Mouse (Mus musculus) testis, adult 2 months (tissue): ENCODE data around the gene Smpd2. TPM values are rescaled to one million over a fixed set of nuclear protein-coding genes. Genes with fewer than 3 reads are reported as not detected.

Source experiments
- H3K27ac ChIP-seq: fragments of 200-500 bp; 2 replicates; pipeline ENCODE4 v1.5.1; 2012; ENCODE audit warnings: low read depth, low read length; ENCODE audit not compliant: control insufficient read depth, insufficient read depth
- H3K27me3 ChIP-seq: fragments of 200-500 bp; 2 replicates; pipeline ENCODE4 v1.6.1; 2012; ENCODE audit warnings: mild to moderate bottlenecking, low read length, moderate library complexity; ENCODE audit not compliant: control insufficient read depth, insufficient read depth
- H3K36me3 ChIP-seq: fragments of 200-500 bp; 2 replicates; pipeline ENCODE4 v1.6.1; 2012; ENCODE audit warnings: mild to moderate bottlenecking, low read length; ENCODE audit not compliant: control insufficient read depth, insufficient read depth
- H3K4me1 ChIP-seq: fragments of 200-500 bp; 2 replicates; pipeline ENCODE4 v1.6.1; 2012; ENCODE audit warnings: low read length; ENCODE audit not compliant: control insufficient read depth, insufficient read depth
- H3K4me3 ChIP-seq: fragments of 200-500 bp; 2 replicates; pipeline ENCODE4 v1.5.1; 2012; ENCODE audit warnings: low read depth, mild to moderate bottlenecking, low read length, moderate library complexity, mixed read lengths; ENCODE audit not compliant: control insufficient read depth
- CTCF ChIP-seq: fragments of 200-500 bp; IDR thresholded peaks from 2 replicates; pipeline ENCODE4 v1.5.1; 2012; ENCODE audit warnings: low read depth, mild to moderate bottlenecking, inconsistent platforms, low read length, moderate library complexity; ENCODE audit not compliant: control insufficient read depth, insufficient read depth, insufficient replicate concordance
- POLR2A ChIP-seq: fragments of 200-500 bp; IDR thresholded peaks from 2 replicates; pipeline ENCODE4 v1.6.1; 2012; ENCODE audit warnings: low read depth, mild to moderate bottlenecking, inconsistent platforms, low read length, moderate library complexity; ENCODE audit not compliant: control insufficient read depth
- polyA plus RNA-seq: library from polyadenylated mRNA; depleted of rRNA; stranded (reverse); fragments of >200 nt; gene quantifications from 2 replicates; pipeline ENCODE4 v1.2.3, GENCODE M21; 2012

The Smpd2 gene
- polyA plus RNA-seq, 1 experiment = 21.3 TPM

GRCm38 (mm10) chr10:41525696-41526095 is 35.5 kb upstream of the Smpd2 start:
- no peaks in the 10 kb centered on the region for H3K27me3 ChIP-seq

GRCm38 (mm10) chr10:41523386-41523785 is 33.2 kb upstream of the Smpd2 start:
- H3K36me3 ChIP-seq = peaks cover 2% of the 10 kb centered on the region; the same call in 1 of the 2 replicates

More at GRCm38 (mm10) chr10:41525696-41526095, 35.5 kb upstream of the Smpd2 start:
- H3K4me1 ChIP-seq = peaks cover 2% of the 10 kb centered on the region; the same call in 1 of the 2 replicates
- no peak overlapping the region for H3K27ac ChIP-seq
- H3K4me3 ChIP-seq = no peak overlapping the region
- H3K36me3 ChIP-seq = peaks cover 2% of the 10 kb centered on the region; the same call in 1 of the 2 replicates
- TF ChIP-seq CTCF (no peak), POLR2A (no peak)

DNA sequence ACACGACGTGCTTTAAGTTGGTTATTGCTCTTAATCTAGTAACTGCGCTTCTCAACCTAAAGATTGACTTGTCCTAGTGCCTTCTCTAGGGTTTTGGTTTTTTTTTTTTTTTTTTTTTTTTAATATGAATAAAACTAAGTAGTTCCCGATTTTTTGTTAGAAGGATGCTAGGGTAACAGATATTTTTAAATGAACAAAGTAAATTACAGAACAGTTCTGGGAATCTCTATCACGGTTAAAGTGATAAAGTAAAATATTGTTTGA is 30.2 kb upstream of the Smpd2 start:
- Histone ChIP-seq H3K4me1 (peaks cover 2% of the 10 kb centered on the region; the same call in 1 of the 2 replicates), H3K4me3 (peak overlapping the region; percentile 96; the same call in 1 of the 2 replicates), H3K27me3 (no peaks in the 10 kb centered on the region), H3K27ac (peak overlapping the region; percentile 96), H3K36me3 (no peaks in the 10 kb centered on the region; the same call in 1 of the 2 replicates)
- TF ChIP-seq CTCF (no peak), POLR2A (no peak)

More at GRCm38 (mm10) chr10:41523386-41523785, 33.2 kb upstream of the Smpd2 start:
- peaks cover 2% of the 10 kb centered on the region; the same call in 1 of the 2 replicates for H3K4me1 ChIP-seq
- H3K27me3 ChIP-seq = no peaks in the 10 kb centered on the region
- H3K27ac ChIP-seq = no peak overlapping the region
- TF ChIP-seq CTCF (no peak), POLR2A (no peak)
- H3K4me3 ChIP-seq = no peak overlapping the region

- Histone ChIP-seq H3K4me1 (peaks cover 2% of the 10 kb centered on the region; the same call in 1 of the 2 replicates), H3K27me3 (no peaks in the 10 kb centered on the region), H3K4me3 (peak overlapping the region; percentile 96), H3K27ac (peak overlapping the region; percentile 96), H3K36me3 (no peaks in the 10 kb centered on the region; the same call in 1 of the 2 replicates)
- TF ChIP-seq POLR2A (no peak), CTCF (no peak)
These were observed 29.7 kb upstream of the Smpd2 start for GRCm38 (mm10) chr10:41519640-41520409.

DNA sequence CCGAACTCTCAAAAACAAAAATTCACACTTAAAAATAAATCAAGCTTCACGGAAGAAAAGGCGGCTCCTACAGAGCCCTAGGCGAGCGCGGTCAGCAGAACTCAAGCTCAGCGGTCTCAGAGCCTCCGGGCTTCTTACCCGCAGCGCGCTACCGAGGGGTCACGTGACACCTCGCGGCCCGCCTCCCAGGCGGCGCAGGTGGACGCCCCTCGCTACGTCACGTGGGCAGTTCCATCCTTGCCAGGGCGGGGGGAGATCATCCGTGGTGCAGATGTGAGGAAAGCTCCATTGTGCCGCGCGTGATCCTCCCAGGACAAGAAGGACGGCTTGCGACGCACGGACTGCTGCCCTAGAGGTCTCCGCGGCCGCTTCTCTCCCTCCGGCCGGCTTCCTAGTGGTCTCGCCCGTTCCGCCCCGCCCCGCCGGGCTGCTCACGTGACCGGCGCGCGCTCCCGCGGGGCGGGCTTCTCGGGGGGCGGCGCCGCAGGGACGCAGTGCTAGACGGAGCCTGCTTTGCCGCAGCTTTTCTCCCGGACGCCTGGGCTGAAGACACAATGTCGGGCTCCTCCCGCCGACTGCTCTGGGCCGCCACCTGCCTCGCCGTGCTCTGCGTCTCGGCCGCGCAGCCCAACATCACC is 28.9 kb upstream of the Smpd2 start, which contains the start of gene Cd164:
Gene Cd164 (plus strand): TSS at position 434 of the 638 bp plus-strand sequence.
- Histone ChIP-seq H3K4me1 (peaks cover 2% of the 10 kb centered on the region; the same call in 1 of the 2 replicates), H3K27me3 (no peaks in the 10 kb centered on the region), H3K27ac (peak within 1 kb of the TSS; percentile 96), H3K36me3 (no peaks in the 10 kb centered on the region; the same call in 1 of the 2 replicates), H3K4me3 (peak within 1 kb of the TSS; percentile 96)
- no peak for TF ChIP-seq CTCF
- TF ChIP-seq POLR2A = peak; percentile 75

DNA sequence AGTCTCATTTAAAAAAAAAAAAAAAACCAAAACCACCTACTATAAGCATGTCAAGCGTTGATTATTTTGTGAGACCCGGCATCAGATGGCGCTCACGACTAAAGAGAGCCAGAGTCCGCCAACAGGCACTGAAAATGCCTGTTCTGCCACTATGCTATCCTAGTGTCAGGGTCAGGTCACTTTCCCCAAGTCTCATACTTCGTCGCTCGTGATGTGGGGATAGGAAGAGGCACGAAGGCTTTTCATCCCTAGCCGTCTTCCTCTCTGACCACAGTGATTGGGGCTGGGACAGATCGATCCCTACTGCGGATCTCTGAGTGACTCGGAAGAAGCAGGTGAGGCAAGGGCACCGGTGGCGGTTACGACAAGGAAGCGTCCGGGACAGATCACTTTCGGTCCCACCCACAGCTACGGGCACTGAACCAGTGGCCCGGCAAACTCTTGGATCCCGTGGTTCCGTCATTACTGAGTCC is 28.4 kb upstream of the Smpd2 start:
- Histone ChIP-seq H3K27ac (peak overlapping the region; percentile 81), H3K4me3 (peak overlapping the region; percentile 96), H3K4me1 (peaks cover 2% of the 10 kb centered on the region; the same call in 1 of the 2 replicates), H3K36me3 (no peaks in the 10 kb centered on the region; the same call in 1 of the 2 replicates), H3K27me3 (no peaks in the 10 kb centered on the region)
- TF ChIP-seq POLR2A (no peak), CTCF (0 out of 2 replicates have a peak, but pooled peaks have one; percentile 9)

- Histone ChIP-seq H3K27me3 (no peaks in the 10 kb centered on the region), H3K4me1 (no peaks in the 10 kb centered on the region), H3K36me3 (no peaks in the 10 kb centered on the region), H3K4me3 (no peak overlapping the region), H3K27ac (no peak overlapping the region)
- TF ChIP-seq CTCF = no peak
- TF ChIP-seq POLR2A = no peak
These were observed 24.8 kb upstream of the Smpd2 start for GRCm38 (mm10) chr10:41514921-41515320.
